Mouse (Mus musculus) adrenal gland, adult 18-20 months (tissue): ENCODE measurements around the gene Ttll5. TPM values are rescaled to one million over a fixed set of nuclear protein-coding genes. Genes with fewer than 3 reads are reported as not detected.

Source experiments
- DNase-seq, 2 experiments: peaks; one replicate each; pipeline ENCODE4 v3.0.0; 2021 to 2022; ENCODE audit warnings: low spot score in 2 of 2
- total RNA-seq, 2 experiments: library from RNA; stranded (reverse); gene quantifications; 1 replicate in 1 of 2; 2 replicates in 1 of 2; pipeline ENCODE4 v1.2.3; 2021

The Ttll5 gene
- total RNA-seq, 2 experiments from 2014 or later = 19.2 to 20.2 TPM

GRCm38 (mm10) chr12:86001120-86001655, 176.7 kb downstream of the Ttll5 start:
- DNase-seq = no peak

GRCm38 (mm10) chr12:86004627-86005026, 180.2 kb downstream of the Ttll5 start:
- no peak for DNase-seq

GRCm38 (mm10) chr12:86007377-86007776, 182.9 kb downstream of the Ttll5 start:
- no peak for DNase-seq

GRCm38 (mm10) chr12:86010656-86011055, 186.2 kb downstream of the Ttll5 start:
- DNase-seq = no peak

- DNase-seq = no peak
These were observed 187.7 kb downstream of the Ttll5 start for GRCm38 (mm10) chr12:86012195-86012594.

- DNase-seq = no peak
These were observed 189.7 kb downstream of the Ttll5 start for GRCm38 (mm10) chr12:86014174-86014573.

- DNase-seq = no peak
These were observed 190.2 kb downstream of the Ttll5 start for GRCm38 (mm10) chr12:86014621-86015020.

GRCm38 (mm10) chr12:86015114-86015513, 190.7 kb downstream of the Ttll5 start:
- DNase-seq = no peak

GRCm38 (mm10) chr12:86017360-86017759, 192.9 kb downstream of the Ttll5 start:
- no peak for DNase-seq

- no peak for DNase-seq
These were observed 197.1 kb downstream of the Ttll5 start for GRCm38 (mm10) chr12:86021583-86021982.

- no peak for DNase-seq
These were observed 198.0 kb downstream of the Ttll5 start for GRCm38 (mm10) chr12:86022282-86022984.

GRCm38 (mm10) chr12:86023081-86023871, 198.8 kb downstream of the Ttll5 start:
- DNase-seq = no peak

GRCm38 (mm10) chr12:86024426-86024825, 200.0 kb downstream of the Ttll5 start:
- DNase-seq = peak; percentile 27 to 45

GRCm38 (mm10) chr12:86025480-86025879, 201.0 kb downstream of the Ttll5 start:
- no peak for DNase-seq

GRCm38 (mm10) chr12:86027000-86027399, 202.5 kb downstream of the Ttll5 start:
- DNase-seq = no peak

- no peak for DNase-seq
These were observed 203.3 kb downstream of the Ttll5 start for GRCm38 (mm10) chr12:86027747-86028146.

GRCm38 (mm10) chr12:86030932-86031331, 206.5 kb downstream of the Ttll5 start:
- no peak for DNase-seq

GRCm38 (mm10) chr12:86035586-86035985, 211.1 kb downstream of the Ttll5 start:
- DNase-seq = no peak

- DNase-seq = no peak
These were observed 212.1 kb downstream of the Ttll5 start for GRCm38 (mm10) chr12:86036368-86037166.

- no peak for DNase-seq
These were observed 212.9 kb downstream of the Ttll5 start for GRCm38 (mm10) chr12:86037235-86037921.

- no peak for DNase-seq
These were observed 214.6 kb downstream of the Ttll5 start for GRCm38 (mm10) chr12:86039078-86039477.
